Mouse (Mus musculus): ENCODE results near the gene Tbc1d10c. TPM values are rescaled to one million over a fixed set of nuclear protein-coding genes. Genes with fewer than 3 reads are reported as not detected.

The Tbc1d10c gene
- total and polyA plus RNA-seq, 3 experiments, result 43.5 to 58.5 (median 46.3) TPM

DNA sequence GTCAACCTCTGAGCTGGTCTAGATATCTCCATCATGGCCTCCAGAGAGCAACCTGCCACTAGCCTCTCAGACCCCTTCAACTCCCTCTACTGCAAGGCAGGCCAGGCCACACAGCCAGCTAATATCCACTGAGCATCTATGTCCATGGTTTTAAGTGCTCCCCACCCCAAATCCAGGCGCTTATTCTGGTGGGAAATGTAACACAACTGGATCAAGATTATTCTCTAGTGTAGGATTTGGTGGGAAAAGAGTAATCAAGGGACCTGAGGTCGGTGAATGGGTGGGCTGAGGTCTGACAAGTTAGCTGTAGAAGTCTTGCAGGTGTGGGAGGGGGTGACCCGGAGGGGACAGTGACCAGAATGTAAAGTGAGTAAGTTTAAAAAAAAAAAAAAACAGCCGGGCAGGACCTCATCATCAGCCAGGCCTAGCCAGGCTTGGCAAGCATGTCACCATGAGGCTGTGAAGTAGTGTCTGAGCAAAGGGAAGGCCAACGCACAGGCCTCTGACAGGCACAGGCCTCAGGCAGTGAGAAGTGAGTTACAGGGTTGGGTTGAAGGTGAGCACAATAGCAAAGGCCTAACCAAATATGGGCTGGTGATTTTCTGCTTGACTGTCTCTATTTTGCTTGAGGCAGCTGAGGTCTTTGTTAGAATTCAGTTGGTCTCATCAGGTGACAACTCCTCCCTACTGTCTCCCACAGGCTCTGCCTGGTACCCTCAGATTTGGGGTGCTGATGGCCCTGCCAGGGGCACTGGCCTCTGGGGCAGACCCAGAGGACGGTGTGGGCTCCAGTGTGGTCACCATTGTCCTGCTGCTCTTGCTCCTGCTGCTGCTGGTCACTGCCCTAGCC lies 35.6 kb downstream of the Tbc1d10c start:
- peaks cover 19% of the 10 kb centered on the region for H3K79me2 ChIP-seq (replicated peaks; ENCODE audit: control insufficient read depth, extremely low read depth, insufficient read depth, poor library complexity, severe bottlenecking)
- H3K27ac ChIP-seq (ENCODE audit: insufficient read depth, low read depth), result peak overlapping the region; percentile 90
- DNase-seq (ENCODE audit: extremely low read depth), result peak; percentile 62
- in situ Hi-C loops (cut with MboI; ENCODE audit: low pct_ligation_motif_present, low pct_unique_long_range_greater_than_20kb, low sequenced_read_pairs), result no loop called here
- no peaks in the 10 kb centered on the region for H3K27me3 ChIP-seq (replicated peaks)
- dilution Hi-C loops (cut with MboI; ENCODE audit: extremely low pct_ligation_motif_present, extremely low pct_unique_long_range_greater_than_20kb, low sequenced_read_pairs), result no loop called here
- H3K4me2 ChIP-seq (ENCODE audit: insufficient read depth, low read depth, poor library complexity, severe bottlenecking), result peak overlapping the region; percentile 52
- peak overlapping the region; percentile 72 to 82 (median 73) for H3K4me3 ChIP-seq (replicated peaks in 1 of 3; ENCODE audit: low read depth in 2 of 3, low read length in 2 of 3, poor library complexity in 1 of 3)
- peaks cover 27 to 66% of the 10 kb centered on the region in 2 experiments for H3K4me1 ChIP-seq (ENCODE audit: control insufficient read depth in 1 of 2, insufficient read depth in 2 of 2)
- peak overlapping the region; percentile 96 for H3K9ac ChIP-seq (ENCODE audit: insufficient read depth, low read depth)
- peaks cover 65 to 83% of the 10 kb centered on the region in 2 experiments for H3K36me3 ChIP-seq (replicated peaks in 1 of 2; ENCODE audit: control insufficient read depth in 1 of 2, insufficient read depth in 1 of 2, low read length in 1 of 2)
- H3K9me3 ChIP-seq (replicated peaks; ENCODE audit: low read length), result no peaks in the 10 kb centered on the region
- TF ChIP-seq GABPA (IDR thresholded peaks at IDR 0.05; ENCODE audit: insufficient replicate concordance, low read depth, low read length), result no peak
- peak; percentile 35 for TF ChIP-seq POLR2AphosphoS2 (IDR thresholded peaks at IDR 0.05; ENCODE audit: low read depth, low read length)
- peak; percentile 45 for TF ChIP-seq MXI1 (IDR thresholded peaks at IDR 0.05; ENCODE audit: low read depth, low read length)
- no peak for TF ChIP-seq UBTF (IDR thresholded peaks at IDR 0.05; ENCODE audit: low read depth, low read length)
- peak; percentile 16; the same call in 1 of the 2 replicates for TF ChIP-seq SIN3A (IDR thresholded peaks at IDR 0.05; ENCODE audit: low read length)
- peak; percentile 41 for TF ChIP-seq ZMIZ1 (IDR thresholded peaks at IDR 0.05; ENCODE audit: low read depth, low read length)
- TF ChIP-seq POLR2A (IDR thresholded peaks at IDR 0.05; ENCODE audit: low read depth, low read length), result peak; percentile 40
- peak; percentile 31; the same call in 1 of the 2 replicates for TF ChIP-seq SMC3 (IDR thresholded peaks at IDR 0.05; ENCODE audit: low read depth, low read length)
- no peak for TF ChIP-seq CTCF (conservative IDR thresholded peaks at IDR 0.05 in 1 of 2, IDR thresholded peaks at IDR 0.05 in 1 of 2; ENCODE audit: low read depth in 2 of 2, low read length in 2 of 2)
- no peak for TF ChIP-seq TCF12 (IDR thresholded peaks at IDR 0.05; ENCODE audit: low read depth, low read length)
- TF ChIP-seq TBP (conservative IDR thresholded peaks at IDR 0.05; ENCODE audit: low read depth, low read length), result 0 out of 2 replicates have a peak, but pooled peaks have one; percentile 35
- peak; percentile 43; the same call in 1 of the 2 replicates for TF ChIP-seq CHD1 (IDR thresholded peaks at IDR 0.05; ENCODE audit: low read depth, low read length)
- peak; percentile 75 for TF ChIP-seq ZNF384 (IDR thresholded peaks at IDR 0.05; ENCODE audit: low read depth, low read length)
- 0 out of 2 replicates have a peak, but pooled peaks have one; percentile 1 for TF ChIP-seq IRF4 (IDR thresholded peaks at IDR 0.05; ENCODE audit: low read depth, low read length)
- TF ChIP-seq MAZ (IDR thresholded peaks at IDR 0.05; ENCODE audit: low read depth, low read length), result peak; percentile 9; the same call in 1 of the 2 replicates

DNA sequence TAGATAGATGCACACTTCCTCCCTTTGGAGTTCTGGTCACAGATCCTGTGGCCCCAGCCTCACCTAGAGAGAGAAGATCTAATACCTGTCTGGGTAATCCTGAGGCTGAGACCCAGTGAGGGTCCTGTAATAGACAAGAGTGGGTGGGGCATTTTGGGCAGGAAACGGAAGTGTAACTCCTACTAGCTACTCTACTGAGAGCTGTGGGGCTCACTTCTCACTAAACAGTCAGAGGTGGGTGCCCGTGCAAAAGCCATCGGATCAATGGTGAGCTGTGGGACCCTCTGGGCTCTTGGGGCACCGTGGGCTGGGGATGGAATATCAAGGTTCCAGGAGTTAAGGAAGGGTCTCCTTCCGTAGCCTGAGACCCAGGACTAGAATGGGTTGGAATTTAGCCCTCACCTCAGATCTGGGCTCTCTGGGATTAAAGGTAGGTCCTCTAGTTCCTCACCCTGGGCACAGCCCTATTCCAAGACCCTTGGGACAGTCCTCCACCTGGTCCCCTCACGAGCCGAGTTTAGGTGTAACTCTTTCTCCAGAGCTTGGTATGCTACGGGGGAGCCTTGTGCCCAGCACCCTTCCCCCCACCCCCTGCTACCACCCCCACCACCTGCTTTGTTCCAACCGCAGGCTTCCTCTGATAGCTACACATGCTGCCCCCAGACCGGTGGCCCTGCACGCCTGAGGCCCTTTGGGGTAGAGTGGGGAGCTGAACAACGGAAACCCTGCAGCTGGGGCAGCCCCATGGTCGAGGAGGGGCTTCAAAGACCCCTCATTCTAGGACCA lies 36.5 kb downstream of the Tbc1d10c start:
- Histone ChIP-seq H3K27ac (ENCODE audit: insufficient read depth, low read depth) (peak overlapping the region; percentile 90), H3K27me3 (replicated peaks) (no peaks in the 10 kb centered on the region), H3K4me3 (replicated peaks in 1 of 3; ENCODE audit: low read depth in 2 of 3, low read length in 2 of 3, poor library complexity in 1 of 3) (peak overlapping the region; percentile 72 to 82 (median 73)), H3K79me2 (replicated peaks; ENCODE audit: control insufficient read depth, extremely low read depth, insufficient read depth, poor library complexity, severe bottlenecking) (peaks cover 20% of the 10 kb centered on the region), H3K36me3 (replicated peaks in 1 of 2; ENCODE audit: control insufficient read depth in 1 of 2, insufficient read depth in 1 of 2, low read length in 1 of 2) (peaks cover 65 to 86% of the 10 kb centered on the region in 2 experiments), H3K4me2 (ENCODE audit: insufficient read depth, low read depth, poor library complexity, severe bottlenecking) (peak overlapping the region; percentile 52), H3K9me3 (replicated peaks; ENCODE audit: low read length) (no peaks in the 10 kb centered on the region), H3K4me1 (ENCODE audit: control insufficient read depth in 1 of 2, insufficient read depth in 2 of 2) (peaks cover 34 to 70% of the 10 kb centered on the region in 2 experiments), H3K9ac (ENCODE audit: insufficient read depth, low read depth) (peak overlapping the region; percentile 96)
- dilution Hi-C loops (cut with MboI; ENCODE audit: extremely low pct_ligation_motif_present, extremely low pct_unique_long_range_greater_than_20kb, low sequenced_read_pairs), result no loop called here
- DNase-seq (ENCODE audit: extremely low read depth), result peak; percentile 73
- in situ Hi-C loops (cut with MboI; ENCODE audit: low pct_ligation_motif_present, low pct_unique_long_range_greater_than_20kb, low sequenced_read_pairs), result no loop called here
- no peak for TF ChIP-seq PAX5 (IDR thresholded peaks at IDR 0.05; ENCODE audit: low read length)
- peak; percentile 83; the same call in 1 of the 2 replicates for TF ChIP-seq CHD1 (IDR thresholded peaks at IDR 0.05; ENCODE audit: low read depth, low read length)
- TF ChIP-seq CHD2 (IDR thresholded peaks at IDR 0.05; ENCODE audit: low read length), result peak; percentile 91
- TF ChIP-seq MAX (IDR thresholded peaks at IDR 0.05; ENCODE audit: low read length), result peak; percentile 80
- no peak for TF ChIP-seq JUND (conservative IDR thresholded peaks at IDR 0.05; ENCODE audit: low read depth, low read length)
- TF ChIP-seq NRF1 (IDR thresholded peaks at IDR 0.05; ENCODE audit: low read depth, low read length), result 0 out of 2 replicates have a peak, but pooled peaks have one; percentile 38
- TF ChIP-seq TCF12 (IDR thresholded peaks at IDR 0.05; ENCODE audit: low read depth, low read length), result peak; percentile 96
- peak; percentile 81 for TF ChIP-seq NELFE (IDR thresholded peaks at IDR 0.05; ENCODE audit: low read depth, low read length)
- TF ChIP-seq ELF1 (IDR thresholded peaks at IDR 0.05; ENCODE audit: low read depth, low read length), result peak; percentile 69
- peak; percentile 66 for TF ChIP-seq IRF4 (IDR thresholded peaks at IDR 0.05; ENCODE audit: low read depth, low read length)
- peak; percentile 44; the same call in 1 of the 2 replicates for TF ChIP-seq MYC (IDR thresholded peaks at IDR 0.05; ENCODE audit: low read depth, low read length)
- peak; percentile 73; the same call in 1 of the 2 replicates for TF ChIP-seq EP300 (IDR thresholded peaks at IDR 0.05; ENCODE audit: low read length)
- TF ChIP-seq MAZ (IDR thresholded peaks at IDR 0.05; ENCODE audit: low read depth, low read length), result peak; percentile 88
- TF ChIP-seq MEF2A (IDR thresholded peaks at IDR 0.05; ENCODE audit: borderline replicate concordance, low read depth, low read length), result peak; percentile 74
- TF ChIP-seq KAT2A (IDR thresholded peaks at IDR 0.05; ENCODE audit: insufficient replicate concordance, low read length), result 0 out of 2 replicates have a peak, but pooled peaks have one; percentile 29
- peak; percentile 81; the same call in 1 of the 2 replicates for TF ChIP-seq SIN3A (IDR thresholded peaks at IDR 0.05; ENCODE audit: low read length)
- TF ChIP-seq ETS1 (conservative IDR thresholded peaks at IDR 0.05; ENCODE audit: low read depth, low read length), result peak; percentile 72
- no peak for TF ChIP-seq ZC3H11A (IDR thresholded peaks at IDR 0.05; ENCODE audit: low read depth, low read length)
